Mouse (Mus musculus) adrenal gland, adult 18-20 months (tissue): ENCODE data around the gene Gm11444. TPM values are rescaled to one million over a fixed set of nuclear protein-coding genes. Genes with fewer than 3 reads are reported as not detected.
A peak's percentile ranks its signal among the peaks of the same experiment; 100 is the strongest.

ENCODE experiments used
- DNase-seq, 2 experiments: peaks; one replicate each; pipeline ENCODE4 v3.0.0; 2021 to 2022; ENCODE audit warnings: low spot score in 2 of 2
- long read RNA-seq, 2 experiments: library from polyadenylated mRNA; stranded (forward); transcript quantifications; one replicate each; pipeline ENCODE4 v2.0.0; 2021
- total RNA-seq, 2 experiments: library from RNA; stranded (reverse); gene quantifications; 1 replicate in 1 of 2; 2 replicates in 1 of 2; pipeline ENCODE4 v1.2.3; 2021

The Gm11444 gene
- total RNA-seq, result not detected
- long read RNA-seq, experiment 1, result 0 reads
- long read RNA-seq, experiment 2, result 0 reads

GRCm38 (mm10) chr11:85850233-85850632, at the start of gene Gm11444:
TSS of gene Gm11444 (minus strand) at chr11:85850333.
- no peak for DNase-seq

- no peak for DNase-seq
Measured at GRCm38 (mm10) chr11:85896335-85896985, 46.3 kb upstream of the Gm11444 start.

GRCm38 (mm10) chr11:85894731-85895545, 44.8 kb upstream of the Gm11444 start:
- DNase-seq, result peak in 1 of 2 experiments; percentile 10

- DNase-seq, result no peak
Measured at GRCm38 (mm10) chr11:85894136-85894530, 44.0 kb upstream of the Gm11444 start.

GRCm38 (mm10) chr11:85893400-85894135, 43.4 kb upstream of the Gm11444 start:
- no peak for DNase-seq

GRCm38 (mm10) chr11:85892771-85893170, 42.6 kb upstream of the Gm11444 start:
- no peak for DNase-seq

GRCm38 (mm10) chr11:85891692-85892040, 41.5 kb upstream of the Gm11444 start:
- no peak for DNase-seq

GRCm38 (mm10) chr11:85891010-85891691, 41.0 kb upstream of the Gm11444 start:
- DNase-seq, result no peak

GRCm38 (mm10) chr11:85890563-85890845, 40.4 kb upstream of the Gm11444 start:
- DNase-seq, result no peak

- no peak for DNase-seq
Measured at GRCm38 (mm10) chr11:85889730-85890562, 39.8 kb upstream of the Gm11444 start.

- DNase-seq, result no peak
Measured at GRCm38 (mm10) chr11:85889056-85889729, 39.1 kb upstream of the Gm11444 start.

GRCm38 (mm10) chr11:85888451-85888961, 38.4 kb upstream of the Gm11444 start:
- no peak for DNase-seq

- DNase-seq, result no peak
Measured at GRCm38 (mm10) chr11:85887801-85888450, 37.8 kb upstream of the Gm11444 start.

- no peak for DNase-seq
Measured at GRCm38 (mm10) chr11:85887273-85887672, 37.1 kb upstream of the Gm11444 start.

- no peak for DNase-seq
Measured at GRCm38 (mm10) chr11:85886429-85886785, 36.3 kb upstream of the Gm11444 start.

- no peak for DNase-seq
Measured at GRCm38 (mm10) chr11:85885665-85886428, 35.7 kb upstream of the Gm11444 start, which contains the start of gene Tbx4. TSS of gene Tbx4 (plus strand) at chr11:85886422.

GRCm38 (mm10) chr11:85884498-85884897, 34.4 kb upstream of the Gm11444 start:
- no peak for DNase-seq

GRCm38 (mm10) chr11:85876059-85876788, 26.1 kb upstream of the Gm11444 start:
- DNase-seq, result no peak
